Mouse (Mus musculus): ENCODE results near the gene Ank3.

Ank3 gene

GRCm38 (mm10) chr10:69790606-69791005 is 392.0 kb downstream of the Ank3 start:
- DNase-seq, result no peak

- no peak for DNase-seq
Observed at GRCm38 (mm10) chr10:69791951-69792350, 393.4 kb downstream of the Ank3 start.

GRCm38 (mm10) chr10:69792400-69792799 is 393.8 kb downstream of the Ank3 start:
- no peak for DNase-seq

- DNase-seq, result no peak
Observed at GRCm38 (mm10) chr10:69793079-69793478, 394.5 kb downstream of the Ank3 start.

GRCm38 (mm10) chr10:69795656-69796055 is 397.1 kb downstream of the Ank3 start:
- no peak for DNase-seq

GRCm38 (mm10) chr10:69796421-69796886 is 397.9 kb downstream of the Ank3 start:
- DNase-seq, result no peak

GRCm38 (mm10) chr10:69803135-69803756 is 404.7 kb downstream of the Ank3 start:
- DNase-seq, result no peak

GRCm38 (mm10) chr10:69804613-69805012 is 406.0 kb downstream of the Ank3 start:
- DNase-seq, result no peak

- DNase-seq, result no peak
Observed at GRCm38 (mm10) chr10:69810785-69811184, 412.2 kb downstream of the Ank3 start.

GRCm38 (mm10) chr10:69813823-69814522 is 415.4 kb downstream of the Ank3 start:
- no peak for DNase-seq

- DNase-seq, result no peak
Observed at GRCm38 (mm10) chr10:69821245-69821644, 422.7 kb downstream of the Ank3 start.

- no peak for DNase-seq
Observed at GRCm38 (mm10) chr10:69828770-69829169, 430.2 kb downstream of the Ank3 start.

GRCm38 (mm10) chr10:69829236-69829635 is 430.7 kb downstream of the Ank3 start:
- DNase-seq, result no peak

- no peak for DNase-seq
Observed at GRCm38 (mm10) chr10:69831568-69831967, 433.0 kb downstream of the Ank3 start.

GRCm38 (mm10) chr10:69832241-69832640 is 433.7 kb downstream of the Ank3 start:
- DNase-seq, result no peak

- no peak for DNase-seq
Observed at GRCm38 (mm10) chr10:69832822-69833221, 434.2 kb downstream of the Ank3 start.

- no peak for DNase-seq
Observed at GRCm38 (mm10) chr10:69834700-69835099, 436.1 kb downstream of the Ank3 start.

GRCm38 (mm10) chr10:69845749-69846148 is 447.2 kb downstream of the Ank3 start:
- no peak for DNase-seq

GRCm38 (mm10) chr10:69852366-69853091 is 454.0 kb downstream of the Ank3 start:
- DNase-seq, result no peak

GRCm38 (mm10) chr10:69854587-69855185 is 456.1 kb downstream of the Ank3 start:
- no peak for DNase-seq

- DNase-seq, result no peak
Observed at GRCm38 (mm10) chr10:69858011-69858410, 459.4 kb downstream of the Ank3 start.

GRCm38 (mm10) chr10:69858897-69859605 is 460.5 kb downstream of the Ank3 start:
- DNase-seq, result no peak
